Mouse (Mus musculus): ENCODE results near the gene Gm1604a. TPM values are rescaled to one million over a fixed set of nuclear protein-coding genes. Genes with fewer than 3 reads are reported as not detected.
"Not testable (repeated sequence)": the region's sequence is repeated elsewhere in the genome, so short reads cannot be mapped to it uniquely, and the experiment has no call there.

Gm1604a gene
- polyA plus RNA-seq, 1 experiment from 2014 or later = not detected

DNA sequence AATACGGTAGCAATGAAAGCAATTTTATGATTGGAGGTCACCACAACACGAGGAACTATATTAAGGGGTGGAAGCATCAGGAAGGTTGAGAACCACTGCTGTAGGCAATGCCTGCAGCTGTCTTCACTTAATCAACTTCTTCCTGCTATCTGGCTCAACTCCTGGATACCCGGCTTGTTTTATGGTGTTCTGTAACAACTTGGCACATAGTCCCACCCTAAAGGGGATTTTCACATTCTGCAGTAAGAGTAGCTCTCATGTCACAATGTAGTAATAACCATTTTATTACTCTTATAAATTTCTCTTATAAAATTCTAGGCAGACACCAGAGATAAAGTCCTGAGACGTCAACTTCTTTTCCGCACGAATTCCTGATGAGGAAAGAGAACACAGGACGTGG lies 15.9 kb upstream of the Gm1604a start:
- no CpG with 5 or more reads among the region's 7 CpGs for WGBS
- not testable (repeated sequence) for H3K4me1 ChIP-seq, H3K4me3 ChIP-seq, H3K27me3 ChIP-seq, H3K4me2 ChIP-seq, H3K27ac ChIP-seq, H3K9me3 ChIP-seq, H3K36me3 ChIP-seq, H3K9ac ChIP-seq
- ATAC-seq (ENCODE audit: insufficient number of reproducible peaks, low FRiP score, low TSS enrichment, low read depth) = peak; percentile 55; the same call in 1 of the 2 replicates

DNA sequence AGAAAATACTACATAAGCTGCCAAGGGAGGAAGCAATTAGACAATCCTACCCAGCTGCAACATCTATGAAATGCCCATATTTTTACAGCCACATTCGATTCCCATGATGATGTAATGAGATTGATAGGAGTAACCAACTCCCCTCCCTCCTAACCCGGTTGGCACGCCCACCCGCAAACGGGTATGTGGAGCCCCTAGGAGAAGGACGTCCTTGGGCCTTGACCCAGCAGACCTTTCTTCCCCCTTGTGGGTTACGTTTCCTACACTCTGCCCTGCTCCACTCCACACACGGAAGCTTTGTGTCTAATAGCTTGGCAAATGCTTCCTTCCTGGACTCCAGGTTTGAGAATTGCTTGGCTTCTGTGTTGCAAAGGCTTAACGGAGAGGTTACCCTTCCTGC lies 15.5 kb upstream of the Gm1604a start:
- H3K4me1 ChIP-seq; ATAC-seq (ENCODE audit: insufficient number of reproducible peaks, low FRiP score, low TSS enrichment, low read depth); H3K36me3 ChIP-seq; H3K27ac ChIP-seq; H3K9ac ChIP-seq; H3K9me3 ChIP-seq; H3K4me3 ChIP-seq; H3K4me2 ChIP-seq; H3K27me3 ChIP-seq: not testable (repeated sequence)
- 32% methylated on average over 5 of the region's 9 CpGs for WGBS

DNA sequence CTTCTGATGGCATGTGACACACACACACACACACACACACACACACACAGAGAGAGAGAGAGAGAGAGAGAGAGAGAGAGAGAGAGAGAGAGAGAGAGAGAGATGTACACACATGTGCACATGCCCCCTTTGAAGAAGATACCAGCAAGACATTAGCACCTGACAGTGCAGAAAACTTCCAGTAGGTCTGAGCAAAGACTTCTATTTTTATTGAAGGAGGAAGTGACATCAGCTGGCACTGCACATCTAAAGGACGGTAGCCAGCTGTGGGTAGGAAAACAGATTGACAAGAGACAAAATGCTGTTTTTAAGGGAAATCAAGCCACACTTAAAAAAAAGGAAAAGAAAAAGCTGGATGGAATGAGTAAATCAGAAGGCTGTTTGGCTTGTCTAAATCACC lies 11.2 kb upstream of the Gm1604a start:
- H3K4me3 ChIP-seq; H3K27me3 ChIP-seq; H3K9me3 ChIP-seq; H3K27ac ChIP-seq; H3K36me3 ChIP-seq; H3K4me2 ChIP-seq; H3K9ac ChIP-seq; ATAC-seq (ENCODE audit: insufficient number of reproducible peaks, low FRiP score, low TSS enrichment, low read depth); H3K4me1 ChIP-seq: not testable (repeated sequence)
- no CpG with 5 or more reads among the region's 1 CpGs for WGBS

DNA sequence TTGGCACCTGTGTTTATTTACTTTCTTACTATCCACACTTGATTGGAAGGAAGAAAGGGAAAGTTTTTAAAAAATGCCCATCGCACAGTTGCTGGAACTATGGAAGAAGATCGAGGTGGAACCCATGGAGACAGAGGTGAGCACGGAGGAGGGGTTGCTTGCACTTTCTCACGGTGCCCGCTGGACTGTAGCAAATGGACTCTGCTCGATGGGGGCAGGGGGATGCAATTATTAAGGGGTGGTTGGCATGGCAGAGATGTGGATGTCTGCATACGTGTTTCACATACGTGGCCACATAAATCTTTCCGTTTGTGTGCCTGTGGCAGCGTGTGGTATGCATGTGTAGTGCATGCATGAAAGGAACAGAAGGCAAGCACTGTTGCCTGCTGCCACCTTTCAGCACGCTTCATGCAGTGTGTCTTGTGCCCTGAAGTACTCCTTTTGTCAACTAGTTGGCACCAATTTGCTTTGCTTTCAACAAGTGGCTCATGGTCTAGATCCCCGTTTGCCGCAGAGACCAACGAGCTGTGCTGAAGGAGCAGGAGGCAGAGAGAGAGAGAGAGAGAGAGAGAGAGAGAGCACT lies 487 bp downstream of the Gm1604a start:
- not testable (repeated sequence) for H3K4me3 ChIP-seq; H3K27me3 ChIP-seq; H3K9me3 ChIP-seq; H3K9ac ChIP-seq; H3K4me2 ChIP-seq; H3K4me1 ChIP-seq; ATAC-seq (ENCODE audit: insufficient number of reproducible peaks, low FRiP score, low TSS enrichment, low read depth); H3K27ac ChIP-seq; H3K36me3 ChIP-seq
- 64% methylated on average over 3 of the region's 14 CpGs for WGBS

DNA sequence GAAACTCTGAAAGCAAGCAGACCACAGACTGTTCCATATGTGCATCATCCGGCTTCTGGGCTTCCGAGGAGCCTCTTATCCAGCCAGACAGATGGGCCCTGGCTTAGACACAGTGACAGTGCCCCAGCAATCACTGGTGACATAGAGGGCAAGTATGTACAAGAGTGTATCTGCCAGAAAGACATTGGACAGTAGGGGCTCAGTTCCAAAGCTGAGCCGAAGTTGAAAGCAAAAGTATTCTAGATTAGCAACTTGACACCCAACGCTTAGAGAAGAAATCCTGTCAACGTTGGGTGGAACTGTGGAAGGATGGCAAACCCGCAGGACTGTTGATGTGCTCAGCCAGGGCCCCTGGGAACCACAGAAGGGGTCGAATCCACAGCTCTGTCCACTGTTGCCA lies 4.8 kb downstream of the Gm1604a start:
- not testable (repeated sequence) for H3K4me2 ChIP-seq; ATAC-seq (ENCODE audit: insufficient number of reproducible peaks, low FRiP score, low TSS enrichment, low read depth); H3K9ac ChIP-seq; H3K4me3 ChIP-seq; H3K9me3 ChIP-seq; H3K4me1 ChIP-seq; H3K27ac ChIP-seq; H3K27me3 ChIP-seq; H3K36me3 ChIP-seq
- WGBS = 72% methylated on average over 6 of the region's 7 CpGs

DNA sequence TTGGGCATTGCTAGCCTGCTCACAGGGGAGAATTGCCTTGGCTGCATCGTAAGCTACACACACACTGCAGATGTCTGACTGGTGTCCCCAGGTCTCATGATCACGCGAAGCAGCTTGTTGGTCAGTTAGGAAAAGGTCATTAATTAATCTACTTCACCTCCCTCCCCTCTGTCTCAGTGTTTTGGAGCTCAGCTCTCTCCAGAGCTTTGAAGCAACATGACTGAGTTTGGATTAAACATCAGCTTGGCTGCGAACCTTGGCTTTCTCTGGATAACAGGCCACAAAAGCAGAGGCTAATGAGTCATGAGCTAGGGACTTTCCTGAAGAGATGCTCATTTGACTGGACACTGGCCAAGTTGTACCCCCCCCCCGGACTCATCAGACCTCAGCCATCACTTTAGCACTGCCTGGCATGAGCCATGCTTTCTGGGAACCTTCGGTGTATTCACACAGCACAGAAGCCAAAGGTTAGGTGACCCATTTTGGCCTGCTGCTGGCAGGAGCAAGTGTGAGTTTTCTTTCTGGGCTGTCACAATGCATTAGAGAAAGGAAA lies 5.3 kb downstream of the Gm1604a start:
- not testable (repeated sequence) for H3K4me1 ChIP-seq; H3K4me2 ChIP-seq; H3K4me3 ChIP-seq; H3K27ac ChIP-seq; ATAC-seq (ENCODE audit: insufficient number of reproducible peaks, low FRiP score, low TSS enrichment, low read depth); H3K9me3 ChIP-seq; H3K36me3 ChIP-seq; H3K27me3 ChIP-seq; H3K9ac ChIP-seq
- WGBS = 68% methylated on average over 3 of the region's 6 CpGs

DNA sequence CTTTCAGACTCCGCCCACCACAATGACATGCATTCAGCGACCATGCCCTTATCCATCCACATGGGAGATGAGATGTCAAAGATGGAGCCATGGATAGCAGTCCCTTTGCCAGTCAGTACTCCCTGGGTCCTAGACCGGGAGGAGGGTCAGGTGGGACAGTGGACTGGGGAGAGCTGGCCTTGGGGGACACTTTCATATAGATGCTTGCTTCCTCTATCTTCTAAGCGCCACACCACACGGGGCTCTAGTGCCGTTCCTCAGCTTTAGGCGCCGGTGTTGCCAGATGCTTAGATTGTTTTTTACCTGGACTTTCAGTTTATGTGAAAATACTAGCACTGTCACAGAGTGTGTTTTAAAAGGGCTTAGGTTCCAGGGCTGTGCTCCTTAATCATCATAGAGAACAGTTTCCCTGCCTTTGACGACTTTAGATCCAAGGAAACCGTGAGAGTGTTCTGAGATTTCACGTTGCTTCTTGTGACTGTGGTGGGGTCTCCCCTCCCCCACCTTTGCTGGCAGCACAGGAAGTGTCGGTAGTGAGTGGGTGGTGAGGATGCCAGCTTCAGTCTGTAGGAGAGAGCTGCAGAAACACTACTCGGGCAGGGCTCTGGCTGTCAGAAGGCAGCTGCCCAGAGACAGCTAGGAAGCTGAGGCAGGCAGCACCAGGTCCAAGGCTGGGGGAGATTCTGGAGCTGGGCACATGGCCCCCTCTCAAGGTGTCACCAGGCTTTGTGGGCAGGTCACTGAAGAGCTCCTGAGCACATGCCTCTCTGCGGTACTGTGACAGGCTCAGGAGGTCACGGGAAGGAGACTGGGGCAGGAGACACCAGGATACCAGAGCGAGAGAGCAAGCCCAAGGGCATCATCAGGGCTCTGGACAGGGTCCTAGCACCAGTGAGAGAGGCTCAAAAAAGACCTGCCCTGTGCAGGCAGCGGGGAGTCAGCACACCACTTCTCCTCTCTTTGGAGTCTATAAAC lies 8.1 kb downstream of the Gm1604a start:
- H3K27ac ChIP-seq; H3K4me1 ChIP-seq; H3K4me2 ChIP-seq; H3K4me3 ChIP-seq; H3K9ac ChIP-seq; H3K27me3 ChIP-seq; H3K36me3 ChIP-seq; ATAC-seq (ENCODE audit: insufficient number of reproducible peaks, low FRiP score, low TSS enrichment, low read depth); H3K9me3 ChIP-seq: not testable (repeated sequence)
- 66% methylated on average over 3 of the region's 17 CpGs for WGBS

DNA sequence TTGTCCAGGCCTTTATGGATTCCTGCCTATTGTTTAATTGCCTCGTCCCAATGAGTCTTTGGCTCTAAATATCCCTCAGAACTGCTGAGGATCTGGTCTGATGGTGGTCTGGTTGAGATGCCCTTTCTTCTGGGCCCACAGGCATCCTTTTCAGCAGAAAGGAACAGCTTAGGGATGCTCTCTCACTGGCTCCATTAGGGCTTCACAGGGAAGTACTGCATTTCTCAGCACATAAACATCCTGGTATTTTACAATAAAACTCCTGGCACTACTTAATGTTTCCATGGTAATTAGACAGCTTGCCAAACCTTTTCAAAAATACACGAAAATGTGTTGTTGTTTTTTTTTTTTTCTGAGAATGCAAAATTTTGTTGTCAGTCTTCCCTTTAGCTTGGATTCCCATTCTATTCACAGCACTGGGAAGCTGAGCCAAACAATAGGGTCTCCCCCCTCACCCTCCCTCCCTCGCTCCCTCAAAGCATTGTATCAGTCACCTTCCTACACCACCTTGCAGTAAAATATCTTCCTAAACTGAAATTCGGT lies 43.7 kb downstream of the Gm1604a start:
- ATAC-seq (ENCODE audit: insufficient number of reproducible peaks, low FRiP score, low TSS enrichment, low read depth); H3K4me1 ChIP-seq; H3K4me2 ChIP-seq; H3K27me3 ChIP-seq; H3K9ac ChIP-seq; H3K36me3 ChIP-seq; H3K9me3 ChIP-seq; H3K27ac ChIP-seq; H3K4me3 ChIP-seq: not testable (repeated sequence)
- 60% methylated on average over 2 of the region's 4 CpGs for WGBS

DNA sequence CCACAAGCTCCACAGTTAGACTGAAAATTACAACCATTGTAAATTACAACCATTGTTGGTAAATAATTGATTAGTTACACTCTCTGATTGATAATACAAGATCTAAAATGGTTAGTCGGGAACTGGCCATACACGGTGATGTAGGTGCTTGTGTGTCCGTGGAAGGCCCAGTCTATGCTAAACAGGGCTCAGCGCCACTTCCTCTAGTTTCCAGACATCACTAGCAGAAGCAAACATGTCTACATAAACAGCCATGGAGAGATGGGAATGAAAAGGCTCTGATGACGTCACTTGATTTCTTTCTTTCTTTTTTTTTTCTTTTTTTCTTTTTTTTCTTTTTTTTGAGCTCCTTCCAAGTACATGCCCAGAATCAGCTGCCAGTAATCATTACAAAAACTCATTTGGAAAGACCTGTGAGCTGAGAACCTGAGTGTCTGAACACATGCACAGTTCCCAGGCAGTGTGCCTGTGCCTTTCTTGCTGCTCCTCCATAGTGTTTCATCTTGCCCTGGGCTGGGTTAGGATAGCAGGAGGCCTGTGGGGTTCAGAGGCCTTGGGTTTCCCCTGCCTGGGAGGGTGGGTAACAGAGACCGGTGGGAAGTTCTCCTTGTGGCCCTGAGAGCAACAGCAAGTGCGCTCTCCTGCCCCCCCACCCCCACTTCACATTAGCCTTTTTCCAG lies 44.3 kb downstream of the Gm1604a start:
- H3K4me2 ChIP-seq = not testable (repeated sequence)

DNA sequence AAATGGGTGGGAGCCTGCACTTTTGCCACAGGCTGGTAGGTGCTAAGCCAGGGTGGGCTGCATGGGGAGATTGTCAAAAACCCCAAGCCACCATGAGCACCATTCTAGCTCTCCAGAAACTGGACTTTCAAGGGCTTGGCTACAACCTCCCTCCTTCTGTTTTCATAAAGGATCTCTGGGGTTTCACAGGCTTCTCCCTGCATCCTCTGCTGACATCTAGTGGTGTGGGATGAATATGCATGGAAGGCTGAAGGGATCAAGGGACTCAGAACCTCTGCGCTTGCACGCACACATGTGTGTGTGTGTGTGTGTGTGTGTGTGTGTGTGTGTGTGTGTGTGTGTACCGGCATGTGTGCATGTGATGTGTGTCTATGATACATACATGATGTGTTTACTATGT lies 49.1 kb downstream of the Gm1604a start:
- peak; percentile 40; the same call in 1 of the 2 replicates for ATAC-seq (ENCODE audit: insufficient number of reproducible peaks, low FRiP score, low TSS enrichment, low read depth)
- H3K27ac ChIP-seq, H3K4me3 ChIP-seq, H3K27me3 ChIP-seq, H3K9ac ChIP-seq, H3K9me3 ChIP-seq, H3K36me3 ChIP-seq, H3K4me2 ChIP-seq, H3K4me1 ChIP-seq: not testable (repeated sequence)
- 33% methylated on average over 3 of the region's 3 CpGs for WGBS

More for the DNA sequence above, 44.3 kb downstream of the Gm1604a start:
- not testable (repeated sequence) for H3K27ac ChIP-seq; H3K4me1 ChIP-seq; H3K27me3 ChIP-seq; H3K4me3 ChIP-seq; H3K9ac ChIP-seq; ATAC-seq (ENCODE audit: insufficient number of reproducible peaks, low FRiP score, low TSS enrichment, low read depth); H3K36me3 ChIP-seq; H3K9me3 ChIP-seq
- 73% methylated on average over 6 of the region's 7 CpGs for WGBS

DNA sequence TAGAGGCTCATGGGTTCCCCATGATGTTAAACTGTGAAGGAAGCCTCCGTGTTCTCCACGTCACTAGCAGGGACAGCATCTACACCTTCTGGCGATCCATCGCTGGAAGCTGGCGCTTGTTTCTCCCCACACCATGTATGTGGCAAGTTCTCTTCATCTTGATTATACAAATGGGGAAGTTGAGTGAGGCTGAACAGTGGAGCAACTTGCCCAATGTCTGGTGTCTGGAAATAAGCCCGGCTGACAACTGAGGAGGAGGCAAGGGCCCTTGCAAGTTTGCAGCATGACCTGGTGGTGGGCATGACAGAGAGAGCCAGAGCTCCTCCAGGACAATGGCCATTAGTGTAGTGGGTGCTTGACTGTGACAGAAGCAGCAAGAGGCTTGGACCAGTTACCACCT lies 50.2 kb downstream of the Gm1604a start:
- not testable (repeated sequence) for H3K4me1 ChIP-seq; H3K4me3 ChIP-seq; H3K9ac ChIP-seq; H3K27ac ChIP-seq; H3K4me2 ChIP-seq; H3K27me3 ChIP-seq; H3K36me3 ChIP-seq; ATAC-seq (ENCODE audit: insufficient number of reproducible peaks, low FRiP score, low TSS enrichment, low read depth); H3K9me3 ChIP-seq
- 89% methylated on average over 5 of the region's 6 CpGs for WGBS

DNA sequence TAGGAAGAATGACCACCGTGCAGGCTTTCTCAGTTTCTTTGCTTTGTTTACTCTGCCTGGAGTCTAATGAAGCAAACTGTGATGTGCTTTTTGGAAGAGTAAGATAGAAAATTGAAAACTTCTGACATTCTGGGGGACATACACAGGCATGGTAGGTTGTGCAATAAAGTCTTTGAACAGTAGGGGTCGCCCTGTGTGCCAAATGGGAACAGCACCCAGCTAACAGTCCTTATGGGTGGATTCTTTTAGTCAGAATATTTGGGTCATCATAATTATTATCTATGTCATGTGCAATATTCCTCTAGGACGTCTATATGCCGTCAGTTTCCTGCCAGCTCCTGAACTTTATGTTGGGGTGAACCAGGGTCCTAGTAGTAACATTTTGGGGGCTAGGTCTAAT lies 54.2 kb downstream of the Gm1604a start:
- not testable (repeated sequence) for H3K9me3 ChIP-seq; H3K4me3 ChIP-seq; H3K9ac ChIP-seq; ATAC-seq (ENCODE audit: insufficient number of reproducible peaks, low FRiP score, low TSS enrichment, low read depth); H3K27me3 ChIP-seq; H3K27ac ChIP-seq; H3K36me3 ChIP-seq; H3K4me2 ChIP-seq; H3K4me1 ChIP-seq
- WGBS = 8% methylated on average over 2 of the region's 4 CpGs

Measured in limb, embryonic 15.5 days (tissue).